In the genomic region with DNA sequence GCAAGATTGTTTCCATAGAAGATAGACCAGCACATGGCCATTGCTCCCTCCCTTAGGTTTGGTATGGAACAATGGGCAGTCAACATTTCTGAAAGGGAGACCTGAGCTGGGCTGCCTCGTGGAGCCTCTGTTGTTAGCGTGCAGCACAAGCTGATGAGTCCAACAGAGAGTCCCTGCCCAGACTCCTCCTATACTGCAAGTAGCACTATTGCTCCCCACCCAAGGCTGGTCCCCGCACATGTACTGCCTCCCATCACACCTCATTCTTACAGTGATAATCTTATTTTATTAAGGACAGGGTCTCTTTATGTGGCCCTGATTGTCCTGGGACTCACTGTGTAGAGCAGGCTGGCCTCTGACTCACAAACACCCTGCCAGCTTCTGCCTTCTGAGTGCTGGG, we compare ENCODE assay signal across 29 mouse cellular contexts. TPM values are rescaled to one million over a fixed set of nuclear protein-coding genes. Genes with fewer than 3 reads are reported as not detected.
"Had no signal": no experiment of that assay in that cellular context is flagged by ENCODE, and none has a peak within 500 bp of the region (broad histone marks: within the 10 kb centered on the region; RNA-seq: fewer than 3 reads in every experiment).

No protein-coding gene starts in this region.

- H3K9me3 ChIP-seq: forebrain, embryonic 15.5 days; heart, embryonic 13.5 days; heart, embryonic 15.5 days; hindbrain, embryonic 15.5 days; limb, embryonic 10.5 days; limb, embryonic 12.5 days had no signal

- H3K27ac ChIP-seq: forebrain, embryonic 15.5 days; heart, adult 2 months; heart, embryonic 13.5 days; heart, embryonic 15.5 days; hindbrain, embryonic 15.5 days; layer of hippocampus, adult 2 months; left cerebral cortex, adult 2 months; limb, embryonic 10.5 days; limb, embryonic 12.5 days had no signal

- H3K4me1 ChIP-seq: forebrain, embryonic 15.5 days; heart, embryonic 13.5 days; heart, embryonic 15.5 days; hindbrain, embryonic 15.5 days; limb, embryonic 10.5 days; limb, embryonic 12.5 days had no signal

- H3K9ac ChIP-seq: forebrain, embryonic 15.5 days; forebrain, postnatal 0 days; heart, embryonic 13.5 days; heart, embryonic 15.5 days; hindbrain, embryonic 15.5 days; limb, embryonic 12.5 days had no signal

- H3K27me3 ChIP-seq: forebrain, embryonic 15.5 days; heart, embryonic 13.5 days; heart, embryonic 15.5 days; hindbrain, embryonic 15.5 days; limb, embryonic 12.5 days had no signal

- H3K4me3 ChIP-seq: forebrain, embryonic 15.5 days; heart, adult 2 months; heart, embryonic 13.5 days; heart, embryonic 15.5 days; hindbrain, embryonic 15.5 days; layer of hippocampus, adult 2 months; left cerebral cortex, adult 2 months; limb, embryonic 10.5 days; limb, embryonic 12.5 days had no signal

- ATAC-seq: forebrain, embryonic 15.5 days; forebrain, postnatal 0 days; intestine, embryonic 16.5 days had no signal

- H3K36me3 ChIP-seq: forebrain, embryonic 15.5 days; heart, embryonic 13.5 days; heart, embryonic 15.5 days; hindbrain, embryonic 15.5 days; limb, embryonic 10.5 days; limb, embryonic 12.5 days had no signal

- DNase-seq: forebrain, postnatal 0 days; gastrocnemius, postnatal 14 days; gastrocnemius, postnatal 36 days; heart, adult 11 months; heart, adult 2 months; heart, postnatal 14 days; heart, postnatal 36 days; kidney, adult 18-20 months; kidney, adult 8-10 months; kidney, postnatal 10 days; kidney, postnatal 25 days; kidney, postnatal 4 days; liver had no signal

- H3K4me2 ChIP-seq: forebrain, embryonic 15.5 days; heart, embryonic 11.5 days; heart, embryonic 13.5 days; heart, embryonic 15.5 days; hindbrain, embryonic 15.5 days; limb, embryonic 12.5 days; liver, embryonic 11.5 days had no signal

RNA-seq across cellular contexts. Expression of a gene that starts 27.0 kb away (rescaled TPM):
- total RNA-seq: gastrocnemius, postnatal 14 days; heart, adult 2 months; heart, postnatal 36 days; hematopoietic stem cell, adult 5-6 weeks had no signal
- polyA plus RNA-seq: heart, embryonic 11.5 days; heart, embryonic 13.5 days; heart, postnatal 0 days; intestine, embryonic 14.5 days; intestine, embryonic 16.5 days; kidney, embryonic 14.5 days; kidney, embryonic 16.5 days; limb, embryonic 10.5 days; limb, embryonic 12.5 days; liver, embryonic 11.5 days had no signal
